Mouse (Mus musculus): ENCODE data around the gene Xpo6.

GRCm38 (mm10) chr7:126155746-126156145, 44.6 kb downstream of the Xpo6 start:
- TF ChIP-seq POLR2A (IDR thresholded peaks at IDR 0.05; ENCODE audit: extremely low read depth, insufficient read depth, low read length) (no peak), CTCF (IDR thresholded peaks at IDR 0.05; ENCODE audit: extremely low read depth, insufficient read depth, low read length) (no peak)
